Mouse (Mus musculus) embryonic fibroblast, embryonic 13.5 days (primary cell): ENCODE data around the gene Jpt1.

Source experiments
- CTCF ChIP-seq: IDR thresholded peaks from 2 replicates; pipeline ENCODE4 v1.5.1; 2011; ENCODE audit warnings: mild to moderate bottlenecking, control low read depth, low read length, moderate library complexity, borderline replicate concordance; ENCODE audit not compliant: insufficient read depth
- POLR2A ChIP-seq: IDR thresholded peaks from 2 replicates; pipeline ENCODE4 v1.6.1; 2011; ENCODE audit warnings: low read depth, mild to moderate bottlenecking, control low read depth, low read length, moderate library complexity

DNA sequence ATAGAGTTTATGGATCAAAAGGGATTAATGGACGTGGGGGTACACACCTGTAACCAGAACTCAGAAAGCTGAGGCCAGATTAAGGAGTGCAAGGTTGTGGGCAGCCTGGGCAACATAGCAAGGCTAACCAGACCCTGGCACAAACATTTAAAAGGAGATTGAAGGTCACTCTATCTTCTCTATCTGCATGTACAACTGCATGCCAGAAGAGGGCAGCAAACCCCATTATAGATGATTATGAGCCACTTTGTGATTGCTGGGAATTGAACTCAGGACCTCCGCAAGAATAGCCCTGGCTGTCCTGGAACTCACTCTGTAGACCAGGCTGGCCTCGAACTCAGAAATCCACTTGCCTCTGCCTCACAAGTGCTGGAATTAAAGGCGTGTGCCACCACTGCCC lies 38.6 kb upstream of the Jpt1 start:
- no peak for TF ChIP-seq CTCF
- no peak for TF ChIP-seq POLR2A
